Mouse (Mus musculus) left cerebral cortex, postnatal 36 days (tissue): ENCODE results near the gene Lypd6b. TPM values are rescaled to one million over a fixed set of nuclear protein-coding genes. Genes with fewer than 3 reads are reported as not detected.

ENCODE experiments used
- DNase-seq, 2 experiments: peaks; one replicate each; pipeline ENCODE4 v3.0.0; 2021 to 2022; ENCODE audit warnings: low spot score in 2 of 2, mixed read lengths in 1 of 2
- intact Hi-C: fragments of 180-260 bp; cut with DNase I; formaldehyde crosslinking; loops from one replicate; pipeline ENCODE4 v1.15.1; 2025
- total RNA-seq, 2 experiments: library from RNA; stranded (reverse); gene quantifications; 2 replicates each; pipeline ENCODE4 v1.2.3; 2021

The Lypd6b gene
- total RNA-seq, 2 experiments from 2014 or later, result 7.8 to 9.0 TPM

- DNase-seq, result no peak
- intact Hi-C loops, result loop anchor here (10.0 kb wide), 1 partner anchor 300 kb away; the partner anchor contains the start of gene Lypd6
Measured at GRCm38 (mm10) chr2:49764331-49764946, 23.0 kb upstream of the Lypd6b start.

GRCm38 (mm10) chr2:49768916-49769315 lies 18.6 kb upstream of the Lypd6b start:
- no peak for DNase-seq
- intact Hi-C loops, result loop anchor here (10.0 kb wide), 1 partner anchor 296 kb away; the partner anchor contains the start of gene Lypd6

GRCm38 (mm10) chr2:49770440-49770839 lies 17.0 kb upstream of the Lypd6b start:
- no peak for DNase-seq
- intact Hi-C loops, result no loop called here

- intact Hi-C loops, result no loop called here
- DNase-seq, result no peak
Measured at GRCm38 (mm10) chr2:49771172-49771571, 16.3 kb upstream of the Lypd6b start.

- intact Hi-C loops, result no loop called here
- DNase-seq, result no peak
Measured at GRCm38 (mm10) chr2:49773194-49773931, 14.1 kb upstream of the Lypd6b start.

GRCm38 (mm10) chr2:49774180-49774579 lies 13.3 kb upstream of the Lypd6b start:
- intact Hi-C loops, result no loop called here
- DNase-seq, result no peak

GRCm38 (mm10) chr2:49775187-49775586 lies 12.3 kb upstream of the Lypd6b start:
- DNase-seq, result no peak
- intact Hi-C loops, result no loop called here

GRCm38 (mm10) chr2:49775735-49776134 lies 11.8 kb upstream of the Lypd6b start:
- intact Hi-C loops, result no loop called here

GRCm38 (mm10) chr2:49776407-49776806 lies 11.1 kb upstream of the Lypd6b start:
- DNase-seq, result no peak
- intact Hi-C loops, result no loop called here

More at GRCm38 (mm10) chr2:49775735-49776134, 11.8 kb upstream of the Lypd6b start:
- DNase-seq, result no peak

- intact Hi-C loops, result no loop called here
- DNase-seq, result no peak
Measured at GRCm38 (mm10) chr2:49788051-49788418, 547 bp downstream of the Lypd6b start.

GRCm38 (mm10) chr2:49788643-49789042 lies 1.2 kb downstream of the Lypd6b start:
- intact Hi-C loops, result no loop called here
- no peak for DNase-seq

GRCm38 (mm10) chr2:49789078-49789477 lies 1.6 kb downstream of the Lypd6b start:
- no peak for DNase-seq

GRCm38 (mm10) chr2:49789504-49789903 lies 2.0 kb downstream of the Lypd6b start:
- intact Hi-C loops, result no loop called here

More at GRCm38 (mm10) chr2:49789078-49789477, 1.6 kb downstream of the Lypd6b start:
- intact Hi-C loops, result no loop called here

GRCm38 (mm10) chr2:49797444-49798143 lies 10.1 kb downstream of the Lypd6b start:
- no peak for DNase-seq
- intact Hi-C loops, result no loop called here

More at GRCm38 (mm10) chr2:49789504-49789903, 2.0 kb downstream of the Lypd6b start:
- DNase-seq, result no peak

- intact Hi-C loops, result no loop called here
- no peak for DNase-seq
Measured at GRCm38 (mm10) chr2:49804448-49804847, 17.0 kb downstream of the Lypd6b start.

GRCm38 (mm10) chr2:49805736-49806371 lies 18.4 kb downstream of the Lypd6b start:
- DNase-seq, result no peak
- intact Hi-C loops, result no loop called here

GRCm38 (mm10) chr2:49809496-49809895 lies 22.0 kb downstream of the Lypd6b start:
- no peak for DNase-seq
- intact Hi-C loops, result no loop called here

GRCm38 (mm10) chr2:49811420-49811819 lies 23.9 kb downstream of the Lypd6b start:
- intact Hi-C loops, result no loop called here
- DNase-seq, result no peak

GRCm38 (mm10) chr2:49811871-49812363 lies 24.4 kb downstream of the Lypd6b start:
- intact Hi-C loops, result no loop called here
- DNase-seq, result no peak

- intact Hi-C loops, result no loop called here
- DNase-seq, result no peak
Measured at GRCm38 (mm10) chr2:49813151-49813550, 25.7 kb downstream of the Lypd6b start.
